Comparison of ENCODE assay signal across 20 mouse cellular contexts in genomic region chr2:180185686-180186085, GRCm38 (mm10). TPM values are rescaled to one million over a fixed set of nuclear protein-coding genes. Genes with fewer than 3 reads are reported as not detected.
DNase-seq lines count a peak whose midpoint lies in the region; ATAC-seq and TF ChIP-seq lines count a peak whose summit lies in the region.
"Had no signal": no experiment of that assay in that cellular context is flagged by ENCODE, and none has a peak within 500 bp of the region (broad histone marks: within the 10 kb centered on the region; RNA-seq: fewer than 3 reads in every experiment).

No protein-coding gene starts in this region.

- TF ChIP-seq CTCF in kidney, postnatal 0 days (IDR thresholded peaks at IDR 0.05; ENCODE audit: low read depth): no peak

- no peaks in the 10 kb centered on the region for H3K79me2 ChIP-seq in myocyte (ENCODE audit: control insufficient read depth, insufficient read depth)

- no peak overlapping the region for H3K4me3 ChIP-seq in kidney, postnatal 0 days (replicated peaks; ENCODE audit: low read depth, low read length)
- no peak overlapping the region for H3K4me3 ChIP-seq in myocyte
- H3K4me3 ChIP-seq: embryonic facial prominence, embryonic 13.5 days; forebrain, embryonic 12.5 days; heart, embryonic 10.5 days; hindbrain, embryonic 12.5 days had no signal

- H3K27ac ChIP-seq in kidney, postnatal 0 days: no peak overlapping the region
- H3K27ac ChIP-seq: embryonic facial prominence, embryonic 13.5 days; forebrain, embryonic 12.5 days; heart, embryonic 10.5 days; hindbrain, embryonic 12.5 days; hindbrain, postnatal 0 days had no signal

- no peak overlapping the region for H3ac ChIP-seq in myocyte (ENCODE audit: control insufficient read depth, insufficient read length)

- DNase-seq in kidney, postnatal 0 days (ENCODE audit: low spot score): peak; percentile 16
- DNase-seq in kidney, postnatal 36 days: no peak
- peak; percentile 75 for DNase-seq in gastrocnemius, postnatal 14 days
- no peak for DNase-seq in adrenal gland, postnatal 4 days (ENCODE audit: low spot score in 2 of 2)
- no peak for DNase-seq in cerebellum, adult 8-10 months
- DNase-seq: adrenal gland, adult 8-10 months; adrenal gland, postnatal 36 days; cerebellum, adult 11 months; cerebellum, adult 9-11 months; cerebellum, postnatal 36 days; heart, adult 18-20 months; heart, postnatal 10 days; heart, postnatal 4 days had no signal

- H3K4me1 ChIP-seq in kidney, postnatal 0 days (replicated peaks; ENCODE audit: insufficient read depth, low read length): no peaks in the 10 kb centered on the region
- H3K4me1 ChIP-seq: embryonic facial prominence, embryonic 13.5 days; forebrain, embryonic 12.5 days; heart, embryonic 10.5 days; hindbrain, embryonic 12.5 days had no signal

- ATAC-seq in kidney, postnatal 0 days (replicated peaks; ENCODE audit: low FRiP score, low read depth): no peak
- ATAC-seq: forebrain, embryonic 16.5 days; hindbrain, postnatal 0 days had no signal

- peaks cover 36% of the 10 kb centered on the region for H3K36me3 ChIP-seq in kidney, postnatal 0 days (ENCODE audit: insufficient read depth, low read length)
- H3K36me3 ChIP-seq in myocyte (ENCODE audit: control insufficient read depth, insufficient read depth): peaks cover 22% of the 10 kb centered on the region
- H3K36me3 ChIP-seq: forebrain, embryonic 12.5 days; hindbrain, embryonic 12.5 days had no signal

- H3K9me3 ChIP-seq in kidney, postnatal 0 days (replicated peaks; ENCODE audit: low read length): no peaks in the 10 kb centered on the region
- H3K9me3 ChIP-seq: embryonic facial prominence, embryonic 13.5 days; forebrain, embryonic 12.5 days; heart, embryonic 10.5 days; hindbrain, embryonic 12.5 days had no signal

- H3K27me3 ChIP-seq in kidney, postnatal 0 days (ENCODE audit: insufficient read depth, low read length): no peaks in the 10 kb centered on the region
- no peaks in the 10 kb centered on the region for H3K27me3 ChIP-seq in myocyte (ENCODE audit: control insufficient read depth, insufficient read depth, insufficient read length)
- H3K27me3 ChIP-seq: embryonic facial prominence, embryonic 13.5 days; forebrain, embryonic 12.5 days; hindbrain, embryonic 12.5 days had no signal

- TF ChIP-seq POLR2A in myocyte (IDR thresholded peaks at IDR 0.05; ENCODE audit: insufficient read length, low read depth): no peak

- H3K9ac ChIP-seq in kidney, postnatal 0 days (ENCODE audit: low read depth, low read length): no peak overlapping the region
- H3K9ac ChIP-seq: embryonic facial prominence, embryonic 13.5 days; forebrain, embryonic 12.5 days; hindbrain, embryonic 12.5 days had no signal

- 67% methylated on average over 14 of the region's 14 CpGs for WGBS in kidney, postnatal 0 days

- H3K4me2 ChIP-seq in kidney, postnatal 0 days (ENCODE audit: low read length): no peak overlapping the region
- H3K4me2 ChIP-seq in myocyte (ENCODE audit: low read depth): no peak overlapping the region
- H3K4me2 ChIP-seq: embryonic facial prominence, embryonic 13.5 days; forebrain, embryonic 12.5 days; hindbrain, embryonic 12.5 days had no signal

- intact Hi-C loops in gastrocnemius, postnatal 14 days (cut with DNase I; ENCODE audit: low total_unique reads): no loop called here

TF ChIP-seq in myocyte, 11 proteins besides CTCF, POLR2A, EP300 and RAD21:
- TF ChIP-seq POLR2AphosphoS2 (IDR thresholded peaks at IDR 0.05; ENCODE audit: insufficient read length, low read depth): no peak
- peak; percentile 18 to 94 (median 87) for TF ChIP-seq MYOG (IDR thresholded peaks at IDR 0.05; ENCODE audit: control insufficient read depth in 1 of 3, insufficient read depth in 1 of 3, insufficient read length in 2 of 3, low read depth in 2 of 3)
- no peak for TF ChIP-seq CEBPB (IDR thresholded peaks at IDR 0.05; ENCODE audit: insufficient read depth, poor library complexity, severe bottlenecking)
- TF ChIP-seq TCF3 (IDR thresholded peaks at IDR 0.05; ENCODE audit: insufficient read length, low read depth): peak; percentile 25
- no peak for TF ChIP-seq REST (IDR thresholded peaks at IDR 0.05; ENCODE audit: insufficient read depth, insufficient read length)
- peak in 2 of 3 experiments; percentile 72 to 87 for TF ChIP-seq MYOD1 (IDR thresholded peaks at IDR 0.05; ENCODE audit: control insufficient read depth in 1 of 3, insufficient read length in 2 of 3, low read depth in 2 of 3)
TF ChIP-seq in myocyte: peak in this region for 3.

RNA-seq across cellular contexts. Expression of gene Adrm1, which starts 14.4 kb away (rescaled TPM):
- polyA plus RNA-seq in kidney, postnatal 0 days (2015; fragmentation: Nextera tagmentation; extraction: Ambion mirVana): 170 and 185 TPM in 2 replicates
- 10 to 100 TPM; 95.7 to 97.3 TPM for total RNA-seq in gastrocnemius, postnatal 14 days (2021)
- 188 TPM for polyA plus RNA-seq in myocyte (2012; fragmentation: generic; extraction: Trizol)
- total RNA-seq in adrenal gland, postnatal 4 days (2021): 100 to 1,000 TPM; 128 to 136 TPM

RNA-seq across cellular contexts. Expression of gene Lama5, which starts 40.0 kb away (rescaled TPM):
- polyA plus RNA-seq in kidney, postnatal 0 days (2015; fragmentation: Nextera tagmentation; extraction: Ambion mirVana): 48.6 and 62.4 TPM in 2 replicates
- 10 to 100 TPM; 17.9 to 18.0 TPM for total RNA-seq in gastrocnemius, postnatal 14 days (2021)
- 80.8 TPM for polyA plus RNA-seq in myocyte (2012; fragmentation: generic; extraction: Trizol)
- total RNA-seq in adrenal gland, postnatal 4 days (2021): 10 to 100 TPM; 47.5 to 66.5 TPM

Comparison
In these comparisons a context has a peak if more than half of its experiments do, and no peak if none do; other contexts are left out.
1. DNase-seq: peak in kidney, postnatal 0 days (single experiment) and gastrocnemius, postnatal 14 days (single experiment); none in kidney, postnatal 36 days (0 of 2), adrenal gland, postnatal 4 days (0 of 2) and cerebellum, adult 8-10 months (single experiment).